Mouse (Mus musculus): ENCODE measurements around the gene Fam71a. TPM values are rescaled to one million over a fixed set of nuclear protein-coding genes. Genes with fewer than 3 reads are reported as not detected.

Gene Fam71a
- polyA plus RNA-seq, 1 experiment from 2014 or later = not detected

DNA sequence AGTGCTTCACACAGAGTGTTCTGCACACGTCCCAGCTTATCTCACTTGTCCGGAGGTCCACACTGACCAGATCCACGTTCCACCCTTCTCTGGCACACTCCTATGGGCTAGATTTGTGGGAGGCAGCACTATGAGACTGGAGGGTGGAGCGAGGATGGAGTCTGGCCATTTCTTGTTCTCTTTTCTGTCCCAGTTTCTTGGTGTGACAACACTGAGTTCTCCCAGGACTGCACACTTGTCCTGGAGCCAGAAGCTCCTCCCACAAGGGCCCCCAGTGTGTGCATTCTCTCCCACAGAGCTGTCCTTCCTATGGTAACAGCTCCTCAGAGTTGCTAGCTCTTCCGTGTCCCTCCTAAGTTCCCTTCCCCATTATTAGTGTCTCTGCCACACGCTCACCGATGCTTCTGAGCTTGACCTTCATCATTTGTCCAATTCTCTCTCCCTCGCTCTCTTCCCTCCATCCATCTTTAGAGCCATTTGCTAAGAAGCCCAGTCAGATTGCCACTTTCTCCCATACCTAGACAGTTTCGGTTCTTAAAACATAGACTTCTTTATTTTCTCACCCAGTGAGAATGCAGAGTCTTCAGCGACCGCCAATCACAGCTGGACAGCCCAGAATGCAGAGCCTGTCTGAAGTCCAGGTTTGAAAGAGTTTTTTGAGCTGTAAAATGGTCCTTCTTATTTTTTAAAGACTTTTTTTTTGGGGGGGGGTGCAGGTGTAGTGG is 48.9 kb downstream of the Fam71a start:
- 76% methylated on average over 11 of the region's 11 CpGs for WGBS

GRCm38 (mm10) chr1:191114868-191115267 is 49.7 kb downstream of the Fam71a start:
- H3K27ac ChIP-seq (ENCODE audit: low read depth, low read length) = no peak overlapping the region
- 77% methylated on average over 7 of the region's 7 CpGs for WGBS
- H3K4me2 ChIP-seq (replicated peaks; ENCODE audit: low read depth, low read length) = no peak overlapping the region
- ATAC-seq (ENCODE audit: low FRiP score) (no peak), DNase-seq (ENCODE audit: low spot score) (no peak)
- H3K4me3 ChIP-seq (ENCODE audit: low read depth, low read length) = no peak overlapping the region
- H3K4me1 ChIP-seq (replicated peaks; ENCODE audit: control insufficient read depth, insufficient read depth, low read length) = no peaks in the 10 kb centered on the region
- no peaks in the 10 kb centered on the region for H3K27me3 ChIP-seq (ENCODE audit: control insufficient read depth, insufficient read depth, low read length)
- no peak overlapping the region for H3K9ac ChIP-seq (ENCODE audit: low read depth, low read length)
- H3K9me3 ChIP-seq (ENCODE audit: control insufficient read depth, low read length) = no peaks in the 10 kb centered on the region
- no peaks in the 10 kb centered on the region for H3K36me3 ChIP-seq (ENCODE audit: control insufficient read depth, insufficient read depth, low read length)

More for the DNA sequence above, 48.9 kb downstream of the Fam71a start:
- Histone ChIP-seq H3K9ac (ENCODE audit: low read depth, low read length) (no peak overlapping the region), H3K27ac (ENCODE audit: low read depth, low read length) (no peak overlapping the region), H3K36me3 (ENCODE audit: control insufficient read depth, insufficient read depth, low read length) (no peaks in the 10 kb centered on the region), H3K27me3 (ENCODE audit: control insufficient read depth, insufficient read depth, low read length) (no peaks in the 10 kb centered on the region), H3K4me2 (replicated peaks; ENCODE audit: low read depth, low read length) (no peak overlapping the region), H3K4me3 (ENCODE audit: low read depth, low read length) (no peak overlapping the region), H3K4me1 (replicated peaks; ENCODE audit: control insufficient read depth, insufficient read depth, low read length) (no peaks in the 10 kb centered on the region), H3K9me3 (ENCODE audit: control insufficient read depth, low read length) (no peaks in the 10 kb centered on the region)
- no peak for DNase-seq (ENCODE audit: low spot score)
- ATAC-seq (ENCODE audit: low FRiP score) = no peak

Other genes with a start within 250 kb of the Fam71a start
- 58.4 and 63.3 TPM in 2 replicates for gene Angel2, start 239.7 kb downstream of the Fam71a start, polyA plus RNA-seq (2014; fragmentation: Nextera tagmentation; extraction: Ambion mirVana)
- gene Vash2, start 185.5 kb downstream of the Fam71a start, polyA plus RNA-seq (2014; fragmentation: Nextera tagmentation; extraction: Ambion mirVana) = 61.0 and 69.7 TPM in 2 replicates
- gene Flvcr1, start 138.7 kb downstream of the Fam71a start, polyA plus RNA-seq (2014; fragmentation: Nextera tagmentation; extraction: Ambion mirVana) = 9.5 and 9.6 TPM in 2 replicates
- not detected in 2 replicates for gene Spata45, start 128.2 kb downstream of the Fam71a start, polyA plus RNA-seq (2014; fragmentation: Nextera tagmentation; extraction: Ambion mirVana)
- 10.4 and 12.7 TPM in 2 replicates for gene Tatdn3, start 101.9 kb downstream of the Fam71a start, polyA plus RNA-seq (2014; fragmentation: Nextera tagmentation; extraction: Ambion mirVana)
- 17.9 and 20.4 TPM in 2 replicates for gene Nsl1, start 101.8 kb downstream of the Fam71a start, polyA plus RNA-seq (2014; fragmentation: Nextera tagmentation; extraction: Ambion mirVana)
- 4.6 TPM in 2 replicates for gene Batf3, start 67.0 kb downstream of the Fam71a start, polyA plus RNA-seq (2014; fragmentation: Nextera tagmentation; extraction: Ambion mirVana)
- gene Atf3, start 53.2 kb upstream of the Fam71a start, polyA plus RNA-seq (2014; fragmentation: Nextera tagmentation; extraction: Ambion mirVana) = 1.4 and 1.5 TPM in 2 replicates
- gene Nenf, start 153.4 kb upstream of the Fam71a start, polyA plus RNA-seq (2014; fragmentation: Nextera tagmentation; extraction: Ambion mirVana) = 85.1 and 85.4 TPM in 2 replicates
- 35.4 and 39.7 TPM in 2 replicates for gene Tmem206, start 161.1 kb upstream of the Fam71a start, polyA plus RNA-seq (2014; fragmentation: Nextera tagmentation; extraction: Ambion mirVana)
- gene Ppp2r5a, start 238.5 kb upstream of the Fam71a start, polyA plus RNA-seq (2014; fragmentation: Nextera tagmentation; extraction: Ambion mirVana) = 13.1 and 16.6 TPM in 2 replicates